Mouse (Mus musculus) ovary, adult 2 months (tissue): ENCODE results near the gene Zmym6. TPM values are rescaled to one million over a fixed set of nuclear protein-coding genes. Genes with fewer than 3 reads are reported as not detected.

Experiments
- polyA plus RNA-seq: library from polyadenylated mRNA; depleted of rRNA; stranded (reverse); fragments of >200 nt; gene quantifications from 2 replicates; pipeline ENCODE4 v1.2.3, GENCODE M21; 2012; rRNA removed

Gene Zmym6
- polyA plus RNA-seq, result 3.6 and 5.4 TPM in 2 replicates

DNA sequence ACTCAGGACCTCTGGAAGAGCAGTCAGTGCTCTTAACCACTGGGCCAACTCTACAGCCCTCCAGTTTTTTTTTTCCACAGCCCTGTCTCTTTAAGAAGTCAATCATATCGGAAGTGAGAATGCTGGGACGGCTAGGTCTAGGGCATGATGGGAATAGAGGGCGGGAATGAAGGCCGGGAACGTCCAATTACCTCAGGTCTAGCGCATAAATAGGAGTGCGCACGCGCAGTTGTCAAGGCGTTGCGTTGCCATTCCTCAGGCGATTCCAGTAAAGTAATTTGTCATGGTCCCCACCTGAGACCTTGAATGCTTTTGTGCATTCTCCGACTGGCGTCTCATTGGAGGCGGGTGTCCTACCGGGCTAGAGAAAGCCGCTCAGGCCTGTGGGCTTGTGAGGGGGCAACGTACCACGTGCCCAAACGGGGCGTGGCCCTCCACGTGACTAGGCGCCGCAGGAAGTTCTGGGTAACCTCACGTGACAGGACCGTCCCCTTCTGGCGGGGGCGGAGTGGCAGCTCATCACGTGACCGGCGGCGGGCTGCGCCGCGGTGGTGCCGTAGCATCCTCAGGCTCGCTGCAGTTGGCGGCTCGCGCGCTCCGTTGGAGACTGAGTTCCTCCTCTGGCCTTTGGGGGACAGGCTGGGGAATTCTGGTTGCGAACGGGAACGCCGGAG, at the start of gene Zmym6:
Gene Zmym6, plus strand, starts transcription at position 509 of the 674 bp plus-strand sequence.

DNA sequence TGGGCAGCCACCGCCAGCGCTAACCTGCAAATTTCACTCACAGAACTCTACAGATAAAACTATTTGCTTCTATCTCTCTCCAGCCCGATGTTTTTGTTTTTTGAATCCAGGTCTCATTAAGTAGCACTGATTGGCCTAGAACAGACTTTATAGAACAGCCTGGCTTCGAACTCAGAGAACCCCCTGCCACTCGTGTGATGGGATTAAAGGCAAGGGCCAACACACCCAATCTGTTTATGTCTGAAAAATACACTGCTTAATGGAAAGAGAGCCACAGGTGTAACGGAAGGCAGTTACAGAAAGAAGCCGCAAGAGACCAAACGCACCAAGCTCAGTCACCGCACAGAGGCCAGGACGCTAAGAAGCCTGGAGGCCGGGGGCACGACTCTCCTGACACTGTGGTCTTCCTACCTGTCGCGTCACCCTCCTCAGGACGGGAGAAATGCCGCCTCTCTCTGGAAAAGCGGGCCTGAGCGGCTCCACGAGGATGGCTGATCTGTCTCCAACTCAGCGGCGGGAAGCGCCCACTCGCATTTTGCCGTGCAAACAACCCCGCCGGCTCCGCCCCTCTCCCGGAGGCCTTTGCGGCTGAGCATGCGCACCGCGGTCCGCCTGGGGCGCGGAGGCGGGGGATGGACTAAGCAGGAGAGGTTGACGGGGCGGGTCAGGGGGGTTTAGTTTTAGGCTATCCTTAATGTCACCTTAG, 16.4 kb upstream of the Zmym6 start, which contains the start of gene Zmym1:
Gene Zmym1, minus strand, starts transcription at position 568 of the 706 bp plus-strand sequence.

DNA sequence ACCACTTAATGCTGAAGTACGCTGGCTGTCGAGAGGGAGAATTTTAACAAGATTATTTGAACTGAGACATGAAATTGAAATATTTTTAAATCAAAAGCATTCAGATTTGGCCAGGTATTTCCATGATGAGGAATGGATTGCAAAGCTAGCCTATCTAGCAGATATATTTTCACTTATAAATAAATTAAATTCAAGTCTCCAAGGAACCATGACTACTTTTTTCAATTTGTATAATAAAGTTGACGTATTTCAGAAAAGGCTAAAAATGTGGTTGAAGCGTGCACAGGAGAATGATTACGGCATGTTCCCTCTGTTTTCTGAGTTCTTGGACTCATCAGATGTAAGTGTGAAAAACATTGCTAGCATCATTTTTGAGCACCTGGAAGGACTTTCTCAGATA, 46.2 kb downstream of the Zmym6 start, which contains the start of gene Tmem35b:
Gene Tmem35b, plus strand, starts transcription at position 301 of the 400 bp plus-strand sequence.

DNA sequence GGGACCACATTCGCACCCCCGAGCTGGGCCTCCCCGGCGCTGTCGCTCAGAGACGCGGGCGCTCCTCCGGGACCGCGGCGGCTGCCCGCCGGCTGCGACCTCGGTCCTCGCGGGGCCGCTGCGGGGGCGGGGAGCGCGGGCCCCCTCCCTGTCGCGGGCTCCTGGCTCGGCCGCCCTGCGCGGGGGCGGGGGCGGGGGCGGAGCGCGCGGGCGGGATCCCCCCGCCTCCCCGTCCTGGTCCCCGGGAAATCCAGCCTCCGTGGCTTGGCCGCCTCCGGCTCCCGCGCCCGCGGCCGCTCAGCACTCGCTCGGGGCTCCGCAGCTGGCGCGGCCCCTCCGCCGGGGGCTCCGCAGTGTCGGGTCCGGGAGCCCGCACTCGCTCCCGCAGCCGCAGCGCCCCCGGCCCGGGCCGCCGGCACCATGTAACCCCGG, 91.7 kb downstream of the Zmym6 start, which contains the start of gene Dlgap3:
Gene Dlgap3, plus strand, starts transcription at position 291 of the 432 bp plus-strand sequence.

Other genes with a start within 250 kb of the Zmym6 start
- gene Zmym4, start 109.2 kb upstream of the Zmym6 start, polyA plus RNA-seq, result 4.7 and 5.6 TPM in 2 replicates
- 104 and 135 TPM in 2 replicates for gene Sfpq, start 56.1 kb upstream of the Zmym6 start, polyA plus RNA-seq
- 1.4 and 1.9 TPM in 2 replicates for gene Zmym1, start 16.2 kb upstream of the Zmym6 start, polyA plus RNA-seq
- gene Tmem35b, start 46.3 kb downstream of the Zmym6 start, polyA plus RNA-seq, result 16.1 and 23.1 TPM in 2 replicates
- 0.87 and 0.97 TPM in 2 replicates for gene Dlgap3, start 91.8 kb downstream of the Zmym6 start, polyA plus RNA-seq
- gene Smim12, start 166.4 kb downstream of the Zmym6 start, polyA plus RNA-seq, result 41.0 and 44.4 TPM in 2 replicates
- 69.4 and 72.3 TPM in 2 replicates for gene Gja4, start 236.7 kb downstream of the Zmym6 start, polyA plus RNA-seq